16 mouse cellular contexts compared by ENCODE assay signal in the genomic region with DNA sequence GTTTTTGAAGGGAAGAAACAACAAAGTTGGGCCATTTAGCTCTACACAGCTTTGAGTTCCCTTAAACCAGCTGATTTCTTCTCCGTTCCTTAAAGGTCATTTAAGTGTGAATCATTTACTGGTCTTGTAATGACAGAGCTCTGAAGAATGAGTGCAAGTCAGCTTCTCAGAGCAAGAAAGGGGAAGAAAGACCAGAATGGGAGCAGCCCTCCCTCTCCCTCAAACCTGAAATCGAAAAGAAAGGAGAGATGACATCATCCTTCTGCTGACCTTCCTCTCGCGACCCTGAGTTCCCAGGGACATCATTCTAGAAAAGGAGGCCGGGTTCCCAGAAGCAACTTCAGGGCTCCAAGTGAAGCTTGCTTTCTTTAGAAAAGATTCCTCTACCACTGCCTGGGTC. TPM values are rescaled to one million over a fixed set of nuclear protein-coding genes. Genes with fewer than 3 reads are reported as not detected.
DNase-seq lines count a peak whose midpoint lies in the region; ATAC-seq lines count a peak whose summit lies in the region.
"Had no signal": no experiment of that assay in that cellular context is flagged by ENCODE, and none has a peak within 500 bp of the region (broad histone marks: within the 10 kb centered on the region; RNA-seq: fewer than 3 reads in every experiment).

No protein-coding gene starts in this region.

- WGBS in kidney, embryonic 15.5 days, result 41% methylated on average over 5 of the region's 5 CpGs
- 55% methylated on average over 5 of the region's 5 CpGs for WGBS in embryonic facial prominence, embryonic 13.5 days

- H3K27ac ChIP-seq in kidney, embryonic 15.5 days, result 0 out of 2 replicates have a peak overlapping the region, but pooled peaks have one; percentile 15
- 0 out of 2 replicates have a peak overlapping the region, but pooled peaks have one; percentile 7 for H3K27ac ChIP-seq in embryonic facial prominence, embryonic 13.5 days
- H3K27ac ChIP-seq: intestine, embryonic 15.5 days had no signal

- H3K27me3 ChIP-seq in kidney, embryonic 15.5 days, result no peaks in the 10 kb centered on the region
- no peaks in the 10 kb centered on the region for H3K27me3 ChIP-seq in embryonic facial prominence, embryonic 13.5 days
- H3K27me3 ChIP-seq: intestine, embryonic 15.5 days; limb, embryonic 13.5 days had no signal

- DNase-seq in adrenal gland, adult (ENCODE audit: inconsistent age in 2 of 2, low spot score in 1 of 2), result peak; percentile 70 to 89
- no peak for DNase-seq in adrenal gland, postnatal 4 days (ENCODE audit: low spot score in 2 of 2)
- DNase-seq in kidney, adult 11 months, result no peak
- peak; percentile 54 for DNase-seq in Muller cell, postnatal 12 days (ENCODE audit: inconsistent ontology term)
- no peak for DNase-seq in frontal cortex, adult 2 months (ENCODE audit: extremely low spot score in 1 of 2, low spot score in 1 of 2)
- DNase-seq in frontal cortex, postnatal 14 days (ENCODE audit: low spot score in 2 of 2), result no peak
- DNase-seq: gastrocnemius, postnatal 14 days; heart, postnatal 10 days; lung, embryonic 14.5 days; midbrain, embryonic 14.5 days had no signal

- H3K9ac ChIP-seq in kidney, embryonic 15.5 days, result no peak overlapping the region
- no peak overlapping the region for H3K9ac ChIP-seq in embryonic facial prominence, embryonic 13.5 days
- H3K9ac ChIP-seq: intestine, embryonic 15.5 days; limb, embryonic 13.5 days; lung, embryonic 14.5 days had no signal

- peaks cover 23% of the 10 kb centered on the region for H3K4me1 ChIP-seq in kidney, embryonic 15.5 days
- H3K4me1 ChIP-seq in embryonic facial prominence, embryonic 13.5 days, result peaks cover 31% of the 10 kb centered on the region

- H3K36me3 ChIP-seq in kidney, embryonic 15.5 days, result no peaks in the 10 kb centered on the region
- H3K36me3 ChIP-seq in embryonic facial prominence, embryonic 13.5 days, result no peaks in the 10 kb centered on the region
- H3K36me3 ChIP-seq: limb, embryonic 13.5 days had no signal

- H3K9me3 ChIP-seq in kidney, embryonic 15.5 days (replicated peaks), result 0 out of 2 replicates have a peak, but pooled peaks cover 4% of the 10 kb centered on the region
- no peaks in the 10 kb centered on the region for H3K9me3 ChIP-seq in embryonic facial prominence, embryonic 13.5 days
- H3K9me3 ChIP-seq: intestine, embryonic 15.5 days had no signal

- ATAC-seq in kidney, embryonic 15.5 days (replicated peaks; ENCODE audit: low FRiP score), result no peak
- ATAC-seq in embryonic facial prominence, embryonic 13.5 days (ENCODE audit: insufficient number of reproducible peaks, insufficient read depth, low FRiP score, low TSS enrichment, low read depth), result no peak
- ATAC-seq: intestine, embryonic 15.5 days had no signal

- H3K4me3 ChIP-seq in kidney, embryonic 15.5 days (replicated peaks), result no peak overlapping the region
- no peak overlapping the region for H3K4me3 ChIP-seq in embryonic facial prominence, embryonic 13.5 days
- H3K4me3 ChIP-seq: intestine, embryonic 15.5 days; limb, embryonic 13.5 days had no signal

- H3K4me2 ChIP-seq in kidney, embryonic 15.5 days, result no peak overlapping the region
- no peak overlapping the region for H3K4me2 ChIP-seq in embryonic facial prominence, embryonic 13.5 days
- H3K4me2 ChIP-seq: intestine, embryonic 15.5 days; limb, embryonic 13.5 days; lung, embryonic 14.5 days had no signal

RNA-seq across cellular contexts. Expression of gene Slc44a3, which starts 41.3 kb away (rescaled TPM):
- total RNA-seq in adrenal gland, postnatal 4 days (2021), result 10 to 100 TPM; 14.8 to 21.0 TPM
- polyA plus RNA-seq in kidney, embryonic 15.5 days (2015; fragmentation: Nextera tagmentation; extraction: Ambion mirVana), result 7.2 and 10.1 TPM in 2 replicates
- 2.3 and 4.2 TPM in 2 replicates for polyA plus RNA-seq in embryonic facial prominence, embryonic 13.5 days (2015; fragmentation: Nextera tagmentation; extraction: Ambion mirVana)
- 0.21 and 0.46 TPM in 2 replicates for polyA plus RNA-seq in frontal cortex, adult 2 months (2012; rRNA removed)
- total RNA-seq: layer of hippocampus, postnatal 25 days; neutrophil, adult 5-6 weeks had no signal

Comparison
In these comparisons a context has a peak if more than half of its experiments do, and no peak if none do; other contexts are left out.
1. DNase-seq: peak in adrenal gland, adult (2 of 2) and Muller cell, postnatal 12 days (single experiment); none in adrenal gland, postnatal 4 days (0 of 2), kidney, adult 11 months (single experiment), frontal cortex, adult 2 months (0 of 2) and frontal cortex, postnatal 14 days (0 of 2).